Mouse (Mus musculus) liver, postnatal 0 days (tissue): ENCODE measurements around the gene Gdap1l1.

Experiments used
- CTCF ChIP-seq: sonication (generic); IDR thresholded peaks from 2 replicates; pipeline ENCODE4 v1.5.1; 2016; ENCODE audit warnings: antibody characterized with exemption, low read depth
- EP300 ChIP-seq: IDR thresholded peaks from 2 replicates; pipeline ENCODE4 v1.6.1; 2016; ENCODE audit warnings: antibody characterized with exemption, low read depth, mild to moderate bottlenecking

- TF ChIP-seq CTCF (no peak), EP300 (no peak)
Observed at GRCm38 (mm10) chr2:163399222-163399621, 39.1 kb upstream of the Gdap1l1 start.
